Mouse (Mus musculus): ENCODE results near the gene Ptpn12. TPM values are rescaled to one million over a fixed set of nuclear protein-coding genes. Genes with fewer than 3 reads are reported as not detected.

Ptpn12 gene
- polyA plus RNA-seq, 1 experiment from 2014 or later: 29.7 TPM

DNA sequence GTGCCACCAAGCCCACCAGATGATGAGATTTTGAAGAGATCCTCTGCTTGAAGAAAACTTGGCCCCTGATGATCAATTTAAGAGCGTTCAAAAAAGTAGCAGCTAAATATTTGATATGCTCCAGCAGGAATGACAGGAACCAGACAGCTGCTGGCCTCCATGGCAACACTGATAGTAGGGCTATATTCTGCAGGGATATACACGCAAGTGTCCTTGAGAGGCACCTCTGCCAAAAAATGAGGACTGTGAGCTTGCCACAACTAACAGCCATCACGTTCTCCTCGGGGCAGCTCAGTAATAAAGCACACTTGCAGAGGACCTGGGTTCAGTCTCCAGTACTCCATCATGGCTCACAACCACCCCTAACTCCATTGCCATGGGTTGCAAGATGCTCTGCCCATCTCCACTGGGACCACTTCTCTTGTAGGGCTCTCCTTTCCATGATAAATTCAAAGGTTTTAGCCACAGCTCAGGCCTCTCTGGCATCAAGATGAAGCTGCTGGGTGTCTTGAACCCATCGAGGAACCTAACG lies 115.6 kb downstream of the Ptpn12 start:
- Histone ChIP-seq H3K9me3 (ENCODE audit: control insufficient read depth, low read length) (no peaks in the 10 kb centered on the region), H3K36me3 (ENCODE audit: control insufficient read depth, insufficient read depth, low read length) (no peaks in the 10 kb centered on the region), H3K9ac (replicated peaks; ENCODE audit: low read depth, low read length) (no peak overlapping the region), H3K27me3 (ENCODE audit: control insufficient read depth, insufficient read depth, low read length) (no peaks in the 10 kb centered on the region), H3K4me1 (ENCODE audit: control insufficient read depth, insufficient read depth, low read length) (peaks cover 7% of the 10 kb centered on the region; the same call in 1 of the 2 replicates), H3K27ac (ENCODE audit: low read depth, low read length) (no peak overlapping the region), H3K4me2 (ENCODE audit: low read depth, low read length) (no peak overlapping the region), H3K4me3 (ENCODE audit: low read depth, low read length) (no peak overlapping the region)
- ATAC-seq (ENCODE audit: low read depth): no peak
- WGBS: 95% methylated on average over 6 of the region's 6 CpGs

DNA sequence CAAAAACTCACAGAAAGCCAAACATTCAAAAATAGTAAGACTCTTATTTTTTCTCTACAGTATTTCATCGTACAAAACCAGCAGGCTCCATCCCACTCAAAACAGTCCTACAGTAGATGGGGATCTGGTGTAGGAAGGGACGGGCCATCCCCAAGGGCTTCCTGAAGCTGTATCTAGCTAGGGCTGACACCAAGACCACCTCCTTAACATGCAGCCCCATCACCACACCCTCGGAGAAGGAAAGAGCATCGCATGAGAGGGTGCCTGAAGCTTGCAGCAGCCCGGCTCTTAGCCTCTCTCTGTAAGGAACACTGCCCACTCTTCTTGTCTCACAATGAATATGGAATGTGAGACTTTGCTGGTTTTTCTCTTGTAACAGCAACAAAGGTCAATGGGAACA lies 117.2 kb downstream of the Ptpn12 start:
- 78% methylated on average over 5 of the region's 5 CpGs for WGBS
- Histone ChIP-seq H3K9me3 (ENCODE audit: control insufficient read depth, low read length) (no peaks in the 10 kb centered on the region), H3K27ac (ENCODE audit: low read depth, low read length) (no peak overlapping the region), H3K4me3 (ENCODE audit: low read depth, low read length) (no peak overlapping the region), H3K4me1 (ENCODE audit: control insufficient read depth, insufficient read depth, low read length) (peaks cover 7% of the 10 kb centered on the region; the same call in 1 of the 2 replicates), H3K36me3 (ENCODE audit: control insufficient read depth, insufficient read depth, low read length) (no peaks in the 10 kb centered on the region), H3K4me2 (ENCODE audit: low read depth, low read length) (no peak overlapping the region), H3K27me3 (ENCODE audit: control insufficient read depth, insufficient read depth, low read length) (no peaks in the 10 kb centered on the region), H3K9ac (replicated peaks; ENCODE audit: low read depth, low read length) (no peak overlapping the region)
- no peak for ATAC-seq (ENCODE audit: low read depth)

Other genes starting within 250 kb of the Ptpn12 start
- 34.4 and 37.1 TPM in 2 replicates for gene Phtf2, start 173.8 kb downstream of the Ptpn12 start, polyA plus RNA-seq (2014; fragmentation: Nextera tagmentation; extraction: Ambion mirVana)
- 74.7 and 77.9 TPM in 2 replicates for gene Tmem60, start 173.7 kb downstream of the Ptpn12 start, polyA plus RNA-seq (2014; fragmentation: Nextera tagmentation; extraction: Ambion mirVana)
- gene Rsbn1l, start 99.5 kb downstream of the Ptpn12 start, polyA plus RNA-seq (2014; fragmentation: Nextera tagmentation; extraction: Ambion mirVana): 6.8 and 8.2 TPM in 2 replicates
- gene Gsap, start 130.3 kb upstream of the Ptpn12 start, polyA plus RNA-seq (2014; fragmentation: Nextera tagmentation; extraction: Ambion mirVana): 9.7 and 16.3 TPM in 2 replicates

All from neural tube, embryonic 14.5 days (tissue).